ENCODE assay signal across 8 mouse cellular contexts in genomic region chr2:92431611-92432179, GRCm38 (mm10). TPM values are rescaled to one million over a fixed set of nuclear protein-coding genes. Genes with fewer than 3 reads are reported as not detected.
A peak's percentile ranks its signal among the peaks of the same experiment; 100 is the strongest.
DNase-seq lines count a peak whose midpoint lies in the region; ATAC-seq and TF ChIP-seq lines count a peak whose summit lies in the region.

No protein-coding gene starts in this region.

- no peaks in the 10 kb centered on the region for H3K27me3 ChIP-seq in lung, embryonic 14.5 days (ENCODE audit: insufficient read depth, low read length)
- no peaks in the 10 kb centered on the region for H3K27me3 ChIP-seq in embryonic facial prominence, embryonic 13.5 days
- H3K27me3 ChIP-seq in intestine, embryonic 15.5 days (replicated peaks) = no peaks in the 10 kb centered on the region
- peaks cover 6% of the 10 kb centered on the region; the same call in 1 of the 2 replicates for H3K27me3 ChIP-seq in neural tube, embryonic 13.5 days

- no peak for TF ChIP-seq CTCF in lung, embryonic 14.5 days (IDR thresholded peaks at IDR 0.05; ENCODE audit: low read depth)

- H3K4me3 ChIP-seq in lung, embryonic 14.5 days (ENCODE audit: low read depth, low read length) = peak overlapping the region; percentile 85
- peak overlapping the region; percentile 79 for H3K4me3 ChIP-seq in embryonic facial prominence, embryonic 13.5 days
- H3K4me3 ChIP-seq in intestine, embryonic 15.5 days (replicated peaks) = peak overlapping the region; percentile 84
- H3K4me3 ChIP-seq in neural tube, embryonic 13.5 days = peak overlapping the region; percentile 73

- intact Hi-C loops in gastrocnemius, postnatal 14 days (cut with DNase I; ENCODE audit: low total_unique reads) = no loop called here

- peak overlapping the region; percentile 68 for H3K27ac ChIP-seq in lung, embryonic 14.5 days (ENCODE audit: low read depth)
- H3K27ac ChIP-seq in embryonic facial prominence, embryonic 13.5 days = peak overlapping the region; percentile 34
- H3K27ac ChIP-seq in intestine, embryonic 15.5 days = no peak overlapping the region
- peak overlapping the region; percentile 88 for H3K27ac ChIP-seq in neural tube, embryonic 13.5 days (replicated peaks)

- no peak for ATAC-seq in lung, embryonic 14.5 days (ENCODE audit: insufficient read depth)
- ATAC-seq in embryonic facial prominence, embryonic 13.5 days (ENCODE audit: insufficient number of reproducible peaks, insufficient read depth, low FRiP score, low TSS enrichment, low read depth) = no peak
- ATAC-seq in intestine, embryonic 15.5 days = no peak
- no peak for ATAC-seq in neural tube, embryonic 13.5 days (ENCODE audit: low read depth)

- H3K9me3 ChIP-seq in lung, embryonic 14.5 days (ENCODE audit: low read depth, low read length) = no peaks in the 10 kb centered on the region
- H3K9me3 ChIP-seq in embryonic facial prominence, embryonic 13.5 days = no peaks in the 10 kb centered on the region
- H3K9me3 ChIP-seq in intestine, embryonic 15.5 days = no peaks in the 10 kb centered on the region
- no peaks in the 10 kb centered on the region for H3K9me3 ChIP-seq in neural tube, embryonic 13.5 days

- H3K9ac ChIP-seq in lung, embryonic 14.5 days = peak overlapping the region; percentile 41
- H3K9ac ChIP-seq in embryonic facial prominence, embryonic 13.5 days = peak overlapping the region; percentile 61
- H3K9ac ChIP-seq in intestine, embryonic 15.5 days = no peak overlapping the region
- peak overlapping the region; percentile 82 for H3K9ac ChIP-seq in neural tube, embryonic 13.5 days

- H3K4me2 ChIP-seq in lung, embryonic 14.5 days = peak overlapping the region; percentile 83
- peak overlapping the region; percentile 84 for H3K4me2 ChIP-seq in embryonic facial prominence, embryonic 13.5 days
- peak overlapping the region; percentile 83 for H3K4me2 ChIP-seq in intestine, embryonic 15.5 days (replicated peaks)
- peak overlapping the region; percentile 73 for H3K4me2 ChIP-seq in neural tube, embryonic 13.5 days

- H3K36me3 ChIP-seq in lung, embryonic 14.5 days (ENCODE audit: insufficient read depth) = peaks cover 1% of the 10 kb centered on the region; the same call in 1 of the 2 replicates
- H3K36me3 ChIP-seq in embryonic facial prominence, embryonic 13.5 days = no peaks in the 10 kb centered on the region
- H3K36me3 ChIP-seq in intestine, embryonic 15.5 days = no peaks in the 10 kb centered on the region
- H3K36me3 ChIP-seq in neural tube, embryonic 13.5 days = no peaks in the 10 kb centered on the region

- DNase-seq in lung, embryonic 14.5 days = no peak
- no peak for DNase-seq in lung, postnatal 25 days (ENCODE audit: low spot score)
- no peak for DNase-seq in gastrocnemius, postnatal 14 days
- DNase-seq in ovary, postnatal 36 days (ENCODE audit: low spot score) = no peak
- DNase-seq in thymus, postnatal 0 days (ENCODE audit: low spot score) = no peak

- 30% methylated on average over 11 of the region's 11 CpGs for WGBS in lung, embryonic 14.5 days
- WGBS in embryonic facial prominence, embryonic 13.5 days = 34% methylated on average over 11 of the region's 11 CpGs
- 35% methylated on average over 11 of the region's 11 CpGs for WGBS in intestine, embryonic 15.5 days
- WGBS in neural tube, embryonic 13.5 days = 23% methylated on average over 11 of the region's 11 CpGs

- peaks cover 36% of the 10 kb centered on the region for H3K4me1 ChIP-seq in lung, embryonic 14.5 days (ENCODE audit: insufficient read depth)
- peaks cover 60% of the 10 kb centered on the region for H3K4me1 ChIP-seq in embryonic facial prominence, embryonic 13.5 days
- peaks cover 36% of the 10 kb centered on the region for H3K4me1 ChIP-seq in intestine, embryonic 15.5 days (replicated peaks)
- H3K4me1 ChIP-seq in neural tube, embryonic 13.5 days (replicated peaks) = peaks cover 76% of the 10 kb centered on the region

RNA-seq across cellular contexts. Expression of gene Cry2, which starts 2.1 kb away (rescaled TPM):
- polyA plus RNA-seq in lung, embryonic 14.5 days (2014; fragmentation: Nextera tagmentation; extraction: Ambion mirVana) = 19.9 and 22.0 TPM in 2 replicates
- polyA plus RNA-seq in embryonic facial prominence, embryonic 13.5 days (2015; fragmentation: Nextera tagmentation; extraction: Ambion mirVana) = 22.9 and 28.2 TPM in 2 replicates
- 14.5 and 15.8 TPM in 2 replicates for polyA plus RNA-seq in intestine, embryonic 15.5 days (2015; fragmentation: Nextera tagmentation; extraction: Ambion mirVana)
- polyA plus RNA-seq in neural tube, embryonic 13.5 days (2015; fragmentation: Nextera tagmentation; extraction: Ambion mirVana) = 35.9 and 37.7 TPM in 2 replicates
- 10 to 100 TPM; 22.7 to 27.3 TPM for total RNA-seq in gastrocnemius, postnatal 14 days (2021)
- 10.9 and 13.0 TPM in 2 replicates for polyA plus RNA-seq in thymus, postnatal 0 days (2015; fragmentation: Nextera tagmentation; extraction: Ambion mirVana)

RNA-seq across cellular contexts. Expression of gene Slc35c1, which starts 28.6 kb away (rescaled TPM):
- 14.7 and 16.9 TPM in 2 replicates for polyA plus RNA-seq in lung, embryonic 14.5 days (2014; fragmentation: Nextera tagmentation; extraction: Ambion mirVana)
- polyA plus RNA-seq in embryonic facial prominence, embryonic 13.5 days (2015; fragmentation: Nextera tagmentation; extraction: Ambion mirVana) = 10.0 and 10.6 TPM in 2 replicates
- polyA plus RNA-seq in intestine, embryonic 15.5 days (2015; fragmentation: Nextera tagmentation; extraction: Ambion mirVana) = 37.3 and 44.5 TPM in 2 replicates
- polyA plus RNA-seq in neural tube, embryonic 13.5 days (2015; fragmentation: Nextera tagmentation; extraction: Ambion mirVana) = 12.3 and 13.1 TPM in 2 replicates
- total RNA-seq in gastrocnemius, postnatal 14 days (2021) = 1 to 10 TPM; 4.4 to 6.4 TPM
- 24.3 and 29.7 TPM in 2 replicates for polyA plus RNA-seq in thymus, postnatal 0 days (2015; fragmentation: Nextera tagmentation; extraction: Ambion mirVana)

RNA-seq across cellular contexts. Expression of gene Mapk8ip1, which starts 30.6 kb away (rescaled TPM):
- polyA plus RNA-seq in lung, embryonic 14.5 days (2014; fragmentation: Nextera tagmentation; extraction: Ambion mirVana) = 6.2 TPM in 2 replicates
- 22.0 and 23.9 TPM in 2 replicates for polyA plus RNA-seq in embryonic facial prominence, embryonic 13.5 days (2015; fragmentation: Nextera tagmentation; extraction: Ambion mirVana)
- polyA plus RNA-seq in intestine, embryonic 15.5 days (2015; fragmentation: Nextera tagmentation; extraction: Ambion mirVana) = 19.4 and 21.3 TPM in 2 replicates
- 138 and 152 TPM in 2 replicates for polyA plus RNA-seq in neural tube, embryonic 13.5 days (2015; fragmentation: Nextera tagmentation; extraction: Ambion mirVana)
- 10 to 100 TPM; 13.6 to 24.3 TPM for total RNA-seq in gastrocnemius, postnatal 14 days (2021)
- 6.2 and 6.3 TPM in 2 replicates for polyA plus RNA-seq in thymus, postnatal 0 days (2015; fragmentation: Nextera tagmentation; extraction: Ambion mirVana)

RNA-seq across cellular contexts. Expression of gene 1700029I15Rik, which starts 49.4 kb away (rescaled TPM):
- 1.1 and 1.2 TPM in 2 replicates for polyA plus RNA-seq in lung, embryonic 14.5 days (2014; fragmentation: Nextera tagmentation; extraction: Ambion mirVana)
- polyA plus RNA-seq in embryonic facial prominence, embryonic 13.5 days (2015; fragmentation: Nextera tagmentation; extraction: Ambion mirVana) = 2.5 and 4.0 TPM in 2 replicates
- 2.9 and 3.0 TPM in 2 replicates for polyA plus RNA-seq in intestine, embryonic 15.5 days (2015; fragmentation: Nextera tagmentation; extraction: Ambion mirVana)
- 6.4 TPM in 2 replicates for polyA plus RNA-seq in neural tube, embryonic 13.5 days (2015; fragmentation: Nextera tagmentation; extraction: Ambion mirVana)
- under 1 TPM; 0.66 to 0.86 TPM for total RNA-seq in gastrocnemius, postnatal 14 days (2021)
- polyA plus RNA-seq in thymus, postnatal 0 days (2015; fragmentation: Nextera tagmentation; extraction: Ambion mirVana) = 2.0 and 2.1 TPM in 2 replicates

RNA-seq across cellular contexts. Expression of gene Large2, which starts 57.0 kb away (rescaled TPM):
- polyA plus RNA-seq in lung, embryonic 14.5 days (2014; fragmentation: Nextera tagmentation; extraction: Ambion mirVana) = 15.3 and 16.6 TPM in 2 replicates
- 15.2 and 16.9 TPM in 2 replicates for polyA plus RNA-seq in embryonic facial prominence, embryonic 13.5 days (2015; fragmentation: Nextera tagmentation; extraction: Ambion mirVana)
- polyA plus RNA-seq in intestine, embryonic 15.5 days (2015; fragmentation: Nextera tagmentation; extraction: Ambion mirVana) = 10.0 and 11.8 TPM in 2 replicates
- 0.74 and 1.4 TPM in 2 replicates for polyA plus RNA-seq in neural tube, embryonic 13.5 days (2015; fragmentation: Nextera tagmentation; extraction: Ambion mirVana)
- under 1 TPM in 1 of 2 experiments, not detected in 1; 0.41 TPM for total RNA-seq in gastrocnemius, postnatal 14 days (2021)
- polyA plus RNA-seq in thymus, postnatal 0 days (2015; fragmentation: Nextera tagmentation; extraction: Ambion mirVana) = 3.4 and 4.0 TPM in 2 replicates
